Mouse (Mus musculus) hindbrain, embryonic 10.5 days (tissue): Measurements from ENCODE around the gene Ccr7. TPM values are rescaled to one million over a fixed set of nuclear protein-coding genes. Genes with fewer than 3 reads are reported as not detected.

Experiments used
- DNase-seq: peaks from one replicate; pipeline ENCODE4 v3.0.0-alpha.2; 2017; ENCODE audit warnings: low spot score
- H3K27ac ChIP-seq: fragments of 300-500 bp; sonication (generic); 2 replicates; pipeline ENCODE4 v1.5.1; 2016; ENCODE audit warnings: mild to moderate bottlenecking, moderate library complexity
- H3K27me3 ChIP-seq: fragments of 300-500 bp; sonication (generic); 2 replicates; pipeline ENCODE4 v1.6.1; 2016; ENCODE audit warnings: mild to moderate bottlenecking; ENCODE audit not compliant: poor library complexity, insufficient read depth, severe bottlenecking
- H3K36me3 ChIP-seq: fragments of 300-500 bp; sonication (generic); 2 replicates; pipeline ENCODE4 v1.6.1; 2016; ENCODE audit warnings: mild to moderate bottlenecking, moderate library complexity
- H3K4me1 ChIP-seq: fragments of 300-500 bp; sonication (generic); replicated peaks from 2 replicates; pipeline ENCODE4 v1.6.1; 2016; ENCODE audit warnings: mild to moderate bottlenecking
- H3K4me3 ChIP-seq: fragments of 300-500 bp; sonication (generic); 2 replicates; pipeline ENCODE4 v1.5.1; 2016; ENCODE audit warnings: mild to moderate bottlenecking, moderate library complexity
- H3K9me3 ChIP-seq: fragments of 300-500 bp; sonication (generic); 2 replicates; pipeline ENCODE4 v1.6.1; 2016; ENCODE audit warnings: mild to moderate bottlenecking, moderate library complexity
- WGBS: fragments of 180-500 bp; shearing (Covaris S2); methylation state at CpG from one replicate; pipeline ENCODE4 v1.1.7; 2016; 5-methylcytosine and 5-hydroxymethylcytosine counted together
- polyA plus RNA-seq: library from polyadenylated mRNA; unstranded; fragments of >200 nt; fragmentation: Nextera tagmentation; extraction: Ambion mirVana; gene quantifications from 2 replicates; pipeline ENCODE4 v1.2.1, GENCODE M21; 2016

The Ccr7 gene
- polyA plus RNA-seq, 1 experiment from 2014 or later: 0.25 TPM

DNA sequence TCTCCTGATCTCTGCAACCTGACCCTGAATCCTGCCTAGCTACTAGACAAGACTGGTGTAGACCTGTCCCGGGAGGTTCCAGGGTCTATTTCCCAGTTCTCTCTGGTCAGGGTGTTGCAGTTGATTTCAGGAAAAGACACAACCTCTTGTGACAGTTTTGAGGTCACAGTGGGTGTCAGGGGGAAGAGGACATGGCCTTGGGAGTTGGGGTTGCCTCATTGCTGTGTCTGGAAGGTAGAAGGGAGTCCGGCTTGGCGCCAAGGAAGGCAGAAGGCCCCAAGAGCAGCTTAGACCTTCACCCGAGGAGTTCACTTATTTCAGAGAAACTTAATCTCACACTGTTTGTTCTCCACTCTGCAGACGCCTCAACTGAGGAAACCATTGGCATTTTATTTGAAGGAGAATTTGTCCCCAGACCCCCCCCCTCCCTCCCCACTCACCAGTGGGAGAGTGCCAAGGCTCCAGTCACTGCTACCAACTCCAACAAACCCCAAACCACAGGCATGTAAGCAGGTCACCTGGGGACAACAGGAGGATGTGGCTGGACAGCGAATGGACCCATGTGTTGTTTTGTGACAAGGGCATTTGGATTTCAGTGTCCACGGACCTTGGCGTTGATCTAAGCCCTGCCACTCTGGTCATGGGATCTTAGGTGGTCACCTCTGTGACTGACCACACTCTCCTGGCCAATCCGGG, 52.2 kb downstream of the Ccr7 start:
- no peaks in the 10 kb centered on the region for H3K27me3 ChIP-seq
- H3K36me3 ChIP-seq: no peaks in the 10 kb centered on the region
- DNase-seq: no peak
- H3K9me3 ChIP-seq: no peaks in the 10 kb centered on the region
- H3K27ac ChIP-seq: no peak overlapping the region
- H3K4me1 ChIP-seq: peaks cover 19% of the 10 kb centered on the region
- WGBS: 86% methylated on average over 9 of the region's 9 CpGs
- H3K4me3 ChIP-seq: no peak overlapping the region

DNA sequence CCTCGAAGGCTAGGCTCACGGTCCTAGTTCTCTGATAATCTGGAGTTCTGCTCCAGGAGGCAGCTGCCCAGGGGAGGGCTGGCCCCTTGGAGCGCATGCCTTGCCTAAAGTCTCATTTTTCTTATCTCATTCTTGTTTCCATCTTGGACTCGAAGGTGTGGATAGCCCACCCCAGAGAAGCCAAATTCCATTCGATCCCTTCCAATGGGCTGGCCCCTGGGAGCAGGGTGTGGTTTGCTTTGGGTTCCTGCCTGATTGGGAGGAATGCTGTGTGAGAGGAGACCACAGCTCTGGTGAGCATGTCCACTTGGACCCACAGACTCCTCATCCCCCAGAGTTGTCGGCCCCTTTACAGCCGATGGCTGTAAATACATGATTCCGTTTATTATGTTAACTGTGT, 53.2 kb downstream of the Ccr7 start:
- 88% methylated on average over 8 of the region's 8 CpGs for WGBS
- Histone ChIP-seq H3K27me3 (no peaks in the 10 kb centered on the region), H3K9me3 (no peaks in the 10 kb centered on the region), H3K36me3 (no peaks in the 10 kb centered on the region), H3K4me3 (no peak overlapping the region), H3K27ac (no peak overlapping the region), H3K4me1 (peaks cover 9% of the 10 kb centered on the region)
- DNase-seq: no peak

DNA sequence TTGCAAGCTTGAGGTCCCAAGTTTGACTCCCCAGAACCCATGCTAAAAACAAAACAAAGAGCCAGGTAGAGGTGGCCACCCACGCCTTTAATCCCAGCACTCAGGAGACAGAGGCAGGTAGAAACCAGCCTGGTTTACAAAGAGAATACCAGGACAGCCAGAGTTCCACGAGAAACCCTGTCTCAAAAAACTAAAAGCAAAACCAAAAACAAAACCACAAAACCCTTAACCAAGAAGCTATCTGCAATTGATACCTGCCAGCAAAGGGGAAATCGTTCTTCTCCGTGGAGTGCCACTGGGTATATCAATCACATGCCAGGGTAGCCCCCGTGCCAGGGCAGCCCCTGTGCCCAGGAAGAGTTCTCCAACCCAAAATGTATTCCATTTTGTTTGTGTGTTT, 54.7 kb downstream of the Ccr7 start:
- Histone ChIP-seq H3K9me3 (no peaks in the 10 kb centered on the region), H3K36me3 (no peaks in the 10 kb centered on the region), H3K27me3 (no peaks in the 10 kb centered on the region), H3K27ac (0 out of 2 replicates have a peak overlapping the region, but pooled peaks have one; percentile 13), H3K4me3 (no peak overlapping the region), H3K4me1 (0 out of 2 replicates have a peak, but pooled peaks cover 2% of the 10 kb centered on the region)
- WGBS: 89% methylated on average over 5 of the region's 5 CpGs
- no peak for DNase-seq

DNA sequence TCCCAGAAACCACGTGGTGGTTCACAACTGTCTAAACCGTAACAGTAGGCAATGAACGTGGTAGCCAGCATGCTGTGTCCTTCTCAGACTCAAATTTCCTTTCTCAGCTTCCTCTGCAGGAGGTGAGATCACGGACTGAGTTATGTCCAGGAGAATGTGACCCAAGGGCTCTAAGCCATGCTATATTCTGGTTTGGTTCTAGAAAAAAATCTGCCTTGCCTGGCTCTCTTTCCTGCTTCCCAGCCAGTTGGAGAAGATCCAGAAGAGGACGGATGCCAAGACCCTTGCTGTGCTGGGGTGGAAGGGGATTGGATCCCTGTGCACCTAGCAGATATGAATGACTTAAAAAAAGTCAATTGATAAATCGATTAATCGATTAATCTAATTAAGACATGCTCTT, 55.4 kb downstream of the Ccr7 start:
- WGBS: 88% methylated on average over 7 of the region's 7 CpGs

DNA sequence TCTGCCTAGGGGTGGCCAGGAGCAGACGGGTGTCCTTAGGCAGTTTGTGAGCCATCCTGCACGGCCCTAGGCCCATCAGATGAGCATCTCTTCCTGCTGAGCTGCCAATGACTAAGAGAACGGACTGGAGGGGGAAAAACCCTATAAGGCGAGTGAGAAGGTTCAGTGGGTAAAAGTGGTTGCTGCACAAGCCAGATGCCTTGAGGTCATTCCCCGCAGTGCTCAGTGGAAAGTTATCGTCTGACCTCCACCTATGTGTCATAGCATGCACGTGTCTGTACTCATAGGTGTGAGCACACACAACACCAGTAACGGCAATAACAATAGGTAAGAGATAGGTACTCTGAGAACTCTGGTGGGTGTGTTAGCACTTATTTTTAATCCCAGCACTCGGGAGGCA, 56.0 kb downstream of the Ccr7 start:
- 0 out of 2 replicates have a peak, but pooled peaks cover 3% of the 10 kb centered on the region for H3K4me1 ChIP-seq
- WGBS: 90% methylated on average over 9 of the region's 9 CpGs
- no peak overlapping the region for H3K27ac ChIP-seq
- H3K27me3 ChIP-seq: no peaks in the 10 kb centered on the region
- H3K4me3 ChIP-seq: no peak overlapping the region
- H3K36me3 ChIP-seq: no peaks in the 10 kb centered on the region
- DNase-seq: no peak
- no peaks in the 10 kb centered on the region for H3K9me3 ChIP-seq

More for the DNA sequence above, 55.4 kb downstream of the Ccr7 start:
- Histone ChIP-seq H3K36me3 (no peaks in the 10 kb centered on the region), H3K27me3 (no peaks in the 10 kb centered on the region), H3K4me3 (no peak overlapping the region), H3K9me3 (no peaks in the 10 kb centered on the region), H3K4me1 (0 out of 2 replicates have a peak, but pooled peaks cover 3% of the 10 kb centered on the region), H3K27ac (no peak overlapping the region)
- no peak for DNase-seq

GRCm38 (mm10) chr11:99096996-99097774, 57.7 kb downstream of the Ccr7 start:
- 0 out of 2 replicates have a peak, but pooled peaks cover 3% of the 10 kb centered on the region for H3K4me1 ChIP-seq
- no peak for DNase-seq
- H3K4me3 ChIP-seq: no peak overlapping the region
- no peak overlapping the region for H3K27ac ChIP-seq
- WGBS: 84% methylated on average over 8 of the region's 8 CpGs
- H3K36me3 ChIP-seq: no peaks in the 10 kb centered on the region
- no peaks in the 10 kb centered on the region for H3K27me3 ChIP-seq
- no peaks in the 10 kb centered on the region for H3K9me3 ChIP-seq

GRCm38 (mm10) chr11:99096417-99096816, 58.5 kb downstream of the Ccr7 start:
- Histone ChIP-seq H3K27me3 (no peaks in the 10 kb centered on the region), H3K4me1 (0 out of 2 replicates have a peak, but pooled peaks cover 3% of the 10 kb centered on the region), H3K9me3 (no peaks in the 10 kb centered on the region), H3K27ac (no peak overlapping the region), H3K4me3 (no peak overlapping the region), H3K36me3 (no peaks in the 10 kb centered on the region)
- WGBS: 83% methylated on average over 4 of the region's 4 CpGs
- DNase-seq: no peak

DNA sequence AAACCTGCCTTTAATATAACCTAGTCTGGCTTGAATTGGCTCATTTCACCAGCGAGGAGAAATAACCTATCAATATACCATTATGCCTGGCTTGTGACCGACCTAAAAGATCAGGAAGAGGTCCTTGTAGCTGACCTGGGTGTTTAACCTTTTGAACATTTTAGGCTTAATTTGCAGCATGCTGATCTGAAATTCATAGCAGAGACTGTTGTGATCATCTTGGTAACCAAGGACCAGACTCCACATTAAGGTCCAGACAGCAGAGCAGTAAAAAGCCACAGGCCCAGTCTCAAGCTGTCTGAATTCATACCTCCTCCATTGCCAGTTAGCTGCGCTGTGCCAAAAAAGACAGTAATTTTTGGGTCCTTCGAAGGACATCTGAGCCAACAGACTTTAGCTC, 59.1 kb downstream of the Ccr7 start:
- Histone ChIP-seq H3K27ac (no peak overlapping the region), H3K4me1 (0 out of 2 replicates have a peak, but pooled peaks cover 3% of the 10 kb centered on the region), H3K36me3 (no peaks in the 10 kb centered on the region), H3K4me3 (no peak overlapping the region), H3K27me3 (no peaks in the 10 kb centered on the region), H3K9me3 (no peaks in the 10 kb centered on the region)
- DNase-seq: no peak
- whole genome bisulfite sequencing: 75% methylated on average over 4 of the region's 4 CpGs

GRCm38 (mm10) chr11:99094911-99095676, 59.8 kb downstream of the Ccr7 start:
- no peak for DNase-seq
- Histone ChIP-seq H3K27ac (peak overlapping the region; percentile 1), H3K9me3 (no peaks in the 10 kb centered on the region), H3K36me3 (no peaks in the 10 kb centered on the region), H3K4me3 (no peak overlapping the region), H3K4me1 (0 out of 2 replicates have a peak, but pooled peaks cover 3% of the 10 kb centered on the region), H3K27me3 (no peaks in the 10 kb centered on the region)
- 49% methylated on average over 2 of the region's 2 CpGs for WGBS

Other genes with a start within 250 kb of the Ccr7 start
- gene Cdc6, start 247.3 kb downstream of the Ccr7 start, polyA plus RNA-seq: 45.3 and 63.7 TPM in 2 replicates
- 28.4 and 53.7 TPM in 2 replicates for gene Rara, start 227.3 kb downstream of the Ccr7 start, polyA plus RNA-seq
- gene Gjd3, start 172.1 kb downstream of the Ccr7 start, polyA plus RNA-seq: 0.44 TPM in 1 of 2 replicates, not detected in the other
- 225 and 320 TPM in 2 replicates for gene Top2a, start 130.9 kb downstream of the Ccr7 start, polyA plus RNA-seq
- gene Igfbp4, start 113.8 kb downstream of the Ccr7 start, polyA plus RNA-seq: 424 and 437 TPM in 2 replicates
- gene Tns4, start 65.8 kb downstream of the Ccr7 start, polyA plus RNA-seq: 0.67 and 1.0 TPM in 2 replicates
- gene Smarce1, start 75.9 kb upstream of the Ccr7 start, polyA plus RNA-seq: 289 and 317 TPM in 2 replicates
- 0.15 and 0.59 TPM in 2 replicates for gene Krt222, start 89.0 kb upstream of the Ccr7 start, polyA plus RNA-seq
- gene Krt24, start 130.2 kb upstream of the Ccr7 start, polyA plus RNA-seq: not detected in 2 replicates
- gene Krt25, start 167.9 kb upstream of the Ccr7 start, polyA plus RNA-seq: 0.07 TPM in 1 of 2 replicates, not detected in the other
- gene Krt26, start 182.9 kb upstream of the Ccr7 start, polyA plus RNA-seq: 0.12 and 0.43 TPM in 2 replicates
- not detected in 2 replicates for gene Krt27, start 196.0 kb upstream of the Ccr7 start, polyA plus RNA-seq
- 0.25 and 0.26 TPM in 2 replicates for gene Krt28, start 219.8 kb upstream of the Ccr7 start, polyA plus RNA-seq
- gene Krt10, start 234.3 kb upstream of the Ccr7 start, polyA plus RNA-seq: 22.4 and 27.4 TPM in 2 replicates